Mouse (Mus musculus) liver, postnatal 0 days (tissue): Measurements from ENCODE around the gene Nvl. TPM values are rescaled to one million over a fixed set of nuclear protein-coding genes. Genes with fewer than 3 reads are reported as not detected.

ENCODE experiments used
- ATAC-seq: fragments of 200-750 bp; cut with Nextera tagmentation; 2 replicates; pipeline ENCODE4 v1.8.0; 2017; ENCODE audit warnings: mild to moderate bottlenecking, moderate library complexity
- DNase-seq: peaks from one replicate; pipeline ENCODE4 v3.0.0-alpha.2; 2016
- H3K27ac ChIP-seq: fragments of 300-500 bp; sonication (generic); 2 replicates; pipeline ENCODE4 v1.5.1; 2014; ENCODE audit warnings: antibody characterized with exemption, moderate library complexity, mild to moderate bottlenecking, low read depth
- H3K27me3 ChIP-seq: fragments of 300-500 bp; sonication (generic); 2 replicates; pipeline ENCODE4 v1.6.1; 2014; ENCODE audit warnings: low read length, control low read depth, mixed read lengths; ENCODE audit not compliant: insufficient read depth
- H3K36me3 ChIP-seq: fragments of 300-500 bp; sonication (generic); replicated peaks from 2 replicates; pipeline ENCODE4 v1.6.1; 2014; ENCODE audit warnings: mild to moderate bottlenecking, control low read depth, low read length, moderate library complexity, mixed read lengths; ENCODE audit not compliant: insufficient read depth
- H3K4me1 ChIP-seq: fragments of 300-500 bp; sonication (generic); 2 replicates; pipeline ENCODE4 v1.6.1; 2014; ENCODE audit warnings: antibody characterized with exemption, mild to moderate bottlenecking, control low read depth; ENCODE audit not compliant: insufficient read depth
- H3K4me2 ChIP-seq: fragments of 300-500 bp; sonication (generic); 2 replicates; pipeline ENCODE4 v1.6.1; 2014; ENCODE audit warnings: low read depth, mild to moderate bottlenecking, low read length, moderate library complexity, mixed read lengths
- H3K4me3 ChIP-seq: fragments of 300-500 bp; sonication (generic); 2 replicates; pipeline ENCODE4 v1.5.1; 2014; ENCODE audit warnings: low read depth, low read length
- H3K9ac ChIP-seq: fragments of 300-500 bp; sonication (generic); replicated peaks from 2 replicates; pipeline ENCODE4 v1.6.1; 2014; ENCODE audit warnings: mild to moderate bottlenecking, moderate library complexity
- H3K9me3 ChIP-seq: fragments of 300-500 bp; sonication (generic); 2 replicates; pipeline ENCODE4 v1.6.1; 2016; ENCODE audit warnings: mild to moderate bottlenecking, control low read depth, low read length, mixed read lengths
- CTCF ChIP-seq: sonication (generic); IDR thresholded peaks from 2 replicates; pipeline ENCODE4 v1.5.1; 2016; ENCODE audit warnings: antibody characterized with exemption, low read depth
- EP300 ChIP-seq: IDR thresholded peaks from 2 replicates; pipeline ENCODE4 v1.6.1; 2016; ENCODE audit warnings: antibody characterized with exemption, low read depth, mild to moderate bottlenecking
- WGBS: fragments of 180-500 bp; shearing (Covaris S2); extraction: QIAGEN DNeasy Blood & Tissue Kit; methylation state at CpG from one replicate; pipeline ENCODE4 v1.1.7; 2014; ENCODE audit not compliant: insufficient replicate concordance; 5-methylcytosine and 5-hydroxymethylcytosine counted together
- polyA plus RNA-seq: library from polyadenylated mRNA; unstranded; fragments of >200 nt; fragmentation: Nextera tagmentation; extraction: Ambion mirVana; gene quantifications from 2 replicates; pipeline ENCODE4 v1.2.1, GENCODE M21; 2015

Nvl gene
- polyA plus RNA-seq, 1 experiment from 2014 or later = 7.8 TPM

- Histone ChIP-seq H3K4me2 (peak overlapping the region; percentile 94), H3K27ac (peak overlapping the region; percentile 83), H3K27me3 (no peaks in the 10 kb centered on the region), H3K9ac (peak overlapping the region; percentile 87), H3K9me3 (no peaks in the 10 kb centered on the region), H3K4me1 (peaks cover 21% of the 10 kb centered on the region), H3K36me3 (no peaks in the 10 kb centered on the region; the same call in 1 of the 2 replicates), H3K4me3 (peak overlapping the region; percentile 87)
- WGBS = under 1% methylated on average over 54 of the region's 59 CpGs
- DNase-seq (peak; percentile 93), ATAC-seq (peak; percentile 92)
- TF ChIP-seq CTCF = no peak
- TF ChIP-seq EP300 = no peak
Observed at GRCm38 (mm10) chr1:181150827-181151534, 7.0 kb upstream of the Nvl start.

- TF ChIP-seq EP300 = no peak
- no peak for TF ChIP-seq CTCF
- 0 out of 2 replicates have a peak, but pooled peaks have one; percentile 0 for ATAC-seq
- H3K9me3 ChIP-seq = no peaks in the 10 kb centered on the region
- no peaks in the 10 kb centered on the region for H3K27me3 ChIP-seq
- H3K9ac ChIP-seq = no peak overlapping the region
- H3K4me2 ChIP-seq = peak overlapping the region; percentile 94
- H3K27ac ChIP-seq = no peak overlapping the region
- WGBS = 70% methylated on average over 3 of the region's 3 CpGs
- DNase-seq = no peak
- no peaks in the 10 kb centered on the region; the same call in 1 of the 2 replicates for H3K36me3 ChIP-seq
- H3K4me1 ChIP-seq = peaks cover 23% of the 10 kb centered on the region
- no peak overlapping the region for H3K4me3 ChIP-seq
Observed at GRCm38 (mm10) chr1:181150431-181150826, 6.4 kb upstream of the Nvl start.

- no peak overlapping the region for H3K27ac ChIP-seq
- 70% methylated on average over 3 of the region's 3 CpGs for WGBS
- no peak overlapping the region for H3K9ac ChIP-seq
- peaks cover 23% of the 10 kb centered on the region for H3K4me1 ChIP-seq
- no peak overlapping the region for H3K4me3 ChIP-seq
- H3K27me3 ChIP-seq = no peaks in the 10 kb centered on the region
- TF ChIP-seq CTCF (peak; percentile 60), EP300 (no peak)
- H3K9me3 ChIP-seq = no peaks in the 10 kb centered on the region
- ATAC-seq (no peak), DNase-seq (no peak)
- H3K36me3 ChIP-seq = no peaks in the 10 kb centered on the region
- 0 out of 2 replicates have a peak overlapping the region, but pooled peaks have one; percentile 46 for H3K4me2 ChIP-seq
Observed at GRCm38 (mm10) chr1:181149373-181150017, 5.5 kb upstream of the Nvl start.

- Histone ChIP-seq H3K27ac (peak overlapping the region; percentile 53), H3K9ac (no peak overlapping the region), H3K9me3 (no peaks in the 10 kb centered on the region), H3K4me1 (peaks cover 23% of the 10 kb centered on the region), H3K27me3 (no peaks in the 10 kb centered on the region), H3K4me2 (peak overlapping the region; percentile 46), H3K36me3 (no peaks in the 10 kb centered on the region), H3K4me3 (peak overlapping the region; percentile 4; the same call in 1 of the 2 replicates)
- no peak for TF ChIP-seq CTCF
- TF ChIP-seq EP300 = no peak
- no peak for DNase-seq
- ATAC-seq = no peak
- WGBS = 30% methylated on average over 5 of the region's 5 CpGs
Observed at GRCm38 (mm10) chr1:181148540-181148939, 4.5 kb upstream of the Nvl start.

- H3K27me3 ChIP-seq = no peaks in the 10 kb centered on the region
- ATAC-seq = no peak
- TF ChIP-seq EP300 = no peak
- TF ChIP-seq CTCF = no peak
- whole genome bisulfite sequencing = 82% methylated on average over 2 of the region's 2 CpGs
- peak overlapping the region; percentile 71 for H3K4me3 ChIP-seq
- no peak for DNase-seq
- H3K36me3 ChIP-seq = no peaks in the 10 kb centered on the region; the same call in 1 of the 2 replicates
- no peaks in the 10 kb centered on the region for H3K9me3 ChIP-seq
- no peak overlapping the region for H3K27ac ChIP-seq
- H3K4me1 ChIP-seq = peaks cover 22% of the 10 kb centered on the region
- no peak overlapping the region for H3K9ac ChIP-seq
- peak overlapping the region; percentile 75 for H3K4me2 ChIP-seq
Observed at GRCm38 (mm10) chr1:181146187-181146586, 2.2 kb upstream of the Nvl start.

GRCm38 (mm10) chr1:181144966-181145365 is 962 bp upstream of the Nvl start:
- Histone ChIP-seq H3K27ac (peak overlapping the region; percentile 90), H3K4me1 (peaks cover 22% of the 10 kb centered on the region), H3K36me3 (peaks cover 3% of the 10 kb centered on the region; the same call in 1 of the 2 replicates), H3K9me3 (no peaks in the 10 kb centered on the region), H3K27me3 (no peaks in the 10 kb centered on the region), H3K9ac (peak overlapping the region; percentile 73), H3K4me3 (peak overlapping the region; percentile 71), H3K4me2 (peak overlapping the region; percentile 75)
- ATAC-seq = no peak
- 5% methylated on average over 12 of the region's 12 CpGs for WGBS
- TF ChIP-seq EP300 = no peak
- no peak for TF ChIP-seq CTCF
- DNase-seq = no peak
